Mouse (Mus musculus) testis, adult 2 months (tissue): ENCODE data around the gene Brpf1.

Experiments used
- CTCF ChIP-seq: fragments of 200-500 bp; IDR thresholded peaks from 2 replicates; pipeline ENCODE4 v1.5.1; 2012; ENCODE audit warnings: low read depth, mild to moderate bottlenecking, inconsistent platforms, low read length, moderate library complexity; ENCODE audit not compliant: control insufficient read depth, insufficient read depth, insufficient replicate concordance
- POLR2A ChIP-seq: fragments of 200-500 bp; IDR thresholded peaks from 2 replicates; pipeline ENCODE4 v1.6.1; 2012; ENCODE audit warnings: low read depth, mild to moderate bottlenecking, inconsistent platforms, low read length, moderate library complexity; ENCODE audit not compliant: control insufficient read depth

GRCm38 (mm10) chr6:113341574-113341973 is 34.6 kb downstream of the Brpf1 start:
- TF ChIP-seq POLR2A (no peak), CTCF (no peak)
